20 mouse cellular contexts compared by ENCODE assay signal in genomic region chr11:95689544-95689943, GRCm38 (mm10). TPM values are rescaled to one million over a fixed set of nuclear protein-coding genes. Genes with fewer than 3 reads are reported as not detected.
DNase-seq lines count a peak whose midpoint lies in the region; ATAC-seq and TF ChIP-seq lines count a peak whose summit lies in the region.
"Had no signal": no experiment of that assay in that cellular context is flagged by ENCODE, and none has a peak within 500 bp of the region (broad histone marks: within the 10 kb centered on the region; RNA-seq: fewer than 3 reads in every experiment).

No protein-coding gene starts in this region.

- 60% methylated on average over 3 of the region's 3 CpGs for WGBS in liver, postnatal 0 days (ENCODE audit: insufficient replicate concordance)

- 0 out of 2 replicates have a peak overlapping the region, but pooled peaks have one; percentile 53 for H3K9ac ChIP-seq in liver, postnatal 0 days (replicated peaks)
- H3K9ac ChIP-seq: embryonic facial prominence, embryonic 12.5 days; forebrain, postnatal 0 days; hindbrain, embryonic 14.5 days; neural tube, embryonic 12.5 days had no signal

- no peak overlapping the region for H3K4me3 ChIP-seq in gastrocnemius, adult 2 months
- H3K4me3 ChIP-seq in layer of hippocampus, adult 2 months: no peak overlapping the region
- 0 out of 2 replicates have a peak overlapping the region, but pooled peaks have one; percentile 20 for H3K4me3 ChIP-seq in bone marrow macrophage, adult 2 months (ENCODE audit: insufficient read depth, low read length)
- H3K4me3 ChIP-seq in liver, postnatal 0 days (ENCODE audit: low read depth, low read length): 0 out of 2 replicates have a peak overlapping the region, but pooled peaks have one; percentile 6
- H3K4me3 ChIP-seq: embryonic facial prominence, embryonic 12.5 days; neural tube, embryonic 12.5 days had no signal

- no peak for TF ChIP-seq CTCF in gastrocnemius, adult 2 months (IDR thresholded peaks at IDR 0.05)
- TF ChIP-seq CTCF in layer of hippocampus, adult 2 months (conservative IDR thresholded peaks at IDR 0.05): no peak
- TF ChIP-seq CTCF in bone marrow macrophage, adult 2 months (IDR thresholded peaks at IDR 0.05; ENCODE audit: low read depth, low read length): no peak
- TF ChIP-seq CTCF in liver, postnatal 0 days (IDR thresholded peaks at IDR 0.05; ENCODE audit: low read depth): no peak

- H3K4me2 ChIP-seq in liver, postnatal 0 days (ENCODE audit: low read depth, low read length): peak overlapping the region; percentile 68
- H3K4me2 ChIP-seq: embryonic facial prominence, embryonic 12.5 days; hindbrain, embryonic 14.5 days; neural tube, embryonic 12.5 days had no signal

- no peaks in the 10 kb centered on the region for H3K36me3 ChIP-seq in liver, postnatal 0 days (replicated peaks; ENCODE audit: insufficient read depth, low read length)
- H3K36me3 ChIP-seq: embryonic facial prominence, embryonic 12.5 days; neural tube, embryonic 12.5 days had no signal

- no peak for DNase-seq in gastrocnemius, adult 2 months
- DNase-seq in gastrocnemius, postnatal 36 days: no peak
- no peak for DNase-seq in layer of hippocampus, adult 2 months (ENCODE audit: low spot score in 2 of 2)
- no peak for DNase-seq in layer of hippocampus, adult 9-11 months
- DNase-seq in liver, postnatal 0 days: no peak
- no peak for DNase-seq in spleen, postnatal 36 days (ENCODE audit: low spot score in 2 of 2)
- no peak for DNase-seq in cerebellum, adult 9-11 months
- DNase-seq: adrenal gland, postnatal 25 days; cerebellum, adult 11 months; cerebellum, postnatal 14 days; forebrain, postnatal 0 days; kidney, postnatal 14 days; midbrain, embryonic 14.5 days; retina, postnatal 1 day; right cerebral cortex, postnatal 25 days had no signal

- TF ChIP-seq POLR2A in bone marrow macrophage, adult 2 months (IDR thresholded peaks at IDR 0.05; ENCODE audit: borderline replicate concordance, low read depth, low read length): no peak

- no peaks in the 10 kb centered on the region for H3K27me3 ChIP-seq in liver, postnatal 0 days (ENCODE audit: insufficient read depth, low read length)
- H3K27me3 ChIP-seq: embryonic facial prominence, embryonic 12.5 days had no signal

- H3K9me3 ChIP-seq in liver, postnatal 0 days (ENCODE audit: low read length): no peaks in the 10 kb centered on the region
- H3K9me3 ChIP-seq: embryonic facial prominence, embryonic 12.5 days; neural tube, embryonic 12.5 days had no signal

- peaks cover 38% of the 10 kb centered on the region for H3K4me1 ChIP-seq in bone marrow macrophage, adult 2 months (ENCODE audit: control insufficient read depth, insufficient read depth, low read length)
- peaks cover 27% of the 10 kb centered on the region for H3K4me1 ChIP-seq in liver, postnatal 0 days (ENCODE audit: insufficient read depth)
- H3K4me1 ChIP-seq: neural tube, embryonic 12.5 days had no signal

- intact Hi-C loops in gastrocnemius, adult 2 months (cut with DNase I): loop anchor here (5.0 kb wide), 1 partner anchor 163 kb away; no protein-coding TSS in a partner anchor
- intact Hi-C loops in gastrocnemius, postnatal 36 days (cut with DNase I): loop anchor here (10.0 kb wide), 1 partner anchor 165 kb away; no protein-coding TSS in a partner anchor

- no peak for ATAC-seq in liver, postnatal 0 days
- ATAC-seq: forebrain, postnatal 0 days; inflammation-experienced regulatory T-cells, adult 6 months had no signal

- no peak for TF ChIP-seq EP300 in liver, postnatal 0 days (IDR thresholded peaks at IDR 0.05; ENCODE audit: low read depth)

- H3K27ac ChIP-seq in gastrocnemius, adult 2 months: peak overlapping the region; percentile 81
- peak overlapping the region; percentile 57; the same call in 1 of the 2 replicates for H3K27ac ChIP-seq in layer of hippocampus, adult 2 months
- H3K27ac ChIP-seq in bone marrow macrophage, adult 2 months (ENCODE audit: insufficient read depth, low read depth, low read length): peak overlapping the region; percentile 96
- peak overlapping the region; percentile 93 for H3K27ac ChIP-seq in liver, postnatal 0 days (ENCODE audit: low read depth)
- H3K27ac ChIP-seq: embryonic facial prominence, embryonic 12.5 days; hindbrain, embryonic 14.5 days; neural tube, embryonic 12.5 days had no signal

RNA-seq across cellular contexts. Expression of gene Phb, which starts 22.8 kb away (rescaled TPM):
- 100 to 1,000 TPM; 162 to 201 TPM for total RNA-seq in gastrocnemius, adult 2 months (2021)
- 100 to 1,000 TPM; 166 to 175 TPM for total RNA-seq in gastrocnemius, postnatal 36 days (2021)
- 10 to 100 TPM; 96.3 to 97.5 TPM for total RNA-seq in layer of hippocampus, adult 2 months (2021)
- polyA plus RNA-seq in bone marrow macrophage, adult 2 months (2012; ENCODE audit: insufficient read depth, insufficient read length, missing spikeins): 54.8 and 59.1 TPM in 2 replicates
- polyA plus RNA-seq in liver, postnatal 0 days (2015; fragmentation: Nextera tagmentation; extraction: Ambion mirVana): 236 and 246 TPM in 2 replicates

RNA-seq across cellular contexts. Expression of gene Zfp652, which starts 22.9 kb away (rescaled TPM):
- total RNA-seq in gastrocnemius, adult 2 months (2021): 100 to 1,000 TPM in 1 of 2 experiments, 10 to 100 TPM in 1; 94.6 to 110 TPM
- 10 to 100 TPM; 83.7 to 86.6 TPM for total RNA-seq in gastrocnemius, postnatal 36 days (2021)
- total RNA-seq in layer of hippocampus, adult 2 months (2021): 10 to 100 TPM; 49.0 to 50.5 TPM
- polyA plus RNA-seq in bone marrow macrophage, adult 2 months (2012; ENCODE audit: insufficient read depth, insufficient read length, missing spikeins): 47.7 and 51.5 TPM in 2 replicates
- polyA plus RNA-seq in liver, postnatal 0 days (2015; fragmentation: Nextera tagmentation; extraction: Ambion mirVana): 5.0 and 5.6 TPM in 2 replicates

RNA-seq across cellular contexts. Expression of gene B130006D01Rik, which starts 33.8 kb away (rescaled TPM):
- under 1 TPM; 0.28 to 0.45 TPM for total RNA-seq in gastrocnemius, adult 2 months (2021)
- total RNA-seq in gastrocnemius, postnatal 36 days (2021): under 1 TPM; 0.56 to 0.57 TPM
- 1 to 10 TPM; 1.8 to 2.3 TPM for total RNA-seq in layer of hippocampus, adult 2 months (2021)
- polyA plus RNA-seq in bone marrow macrophage, adult 2 months (2012; ENCODE audit: insufficient read depth, insufficient read length, missing spikeins): 1.6 and 2.1 TPM in 2 replicates
- 0.18 and 0.31 TPM in 2 replicates for polyA plus RNA-seq in liver, postnatal 0 days (2015; fragmentation: Nextera tagmentation; extraction: Ambion mirVana)

Comparison
In these comparisons a context has a peak if more than half of its experiments do, and no peak if none do; other contexts are left out.
1. H3K4me3 ChIP-seq: peak in bone marrow macrophage, adult 2 months (single experiment) and liver, postnatal 0 days (single experiment); none in gastrocnemius, adult 2 months (single experiment) and layer of hippocampus, adult 2 months (single experiment).
2. Peak in every context shown above with its lines, with median percentiles within 50 percentile points of each other: H3K27ac ChIP-seq.